Mouse (Mus musculus): ENCODE results near the gene Fancc.

Fancc gene

DNA sequence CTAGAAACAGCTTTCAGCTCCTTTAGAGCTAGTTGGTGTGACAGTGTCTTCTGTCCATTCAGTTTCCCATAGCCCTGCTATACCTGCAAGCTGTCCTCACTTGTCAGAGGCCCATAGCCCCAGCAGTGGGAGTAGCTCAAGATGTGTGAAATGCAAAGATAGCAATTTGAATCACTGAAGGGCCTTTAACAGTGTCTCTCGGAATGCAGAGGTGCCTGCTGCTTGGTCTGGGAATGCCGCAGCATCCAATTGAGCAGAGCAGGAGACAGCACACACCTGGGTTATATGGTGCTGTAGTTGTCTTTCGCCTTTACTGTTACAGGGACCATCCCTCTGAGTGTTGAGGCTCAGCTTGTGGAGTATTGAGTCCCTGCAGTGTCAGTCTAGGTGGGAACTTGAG is 203.4 kb downstream of the Fancc start:
- no peak for DNase-seq (ENCODE audit: low read depth, low spot score)

- DNase-seq (ENCODE audit: low read depth, low spot score), result no peak
These were observed 206.1 kb downstream of the Fancc start for GRCm38 (mm10) chr13:63291016-63291415.

GRCm38 (mm10) chr13:63290126-63290525 is 207.0 kb downstream of the Fancc start:
- no peak for DNase-seq (ENCODE audit: low read depth, low spot score)

DNA sequence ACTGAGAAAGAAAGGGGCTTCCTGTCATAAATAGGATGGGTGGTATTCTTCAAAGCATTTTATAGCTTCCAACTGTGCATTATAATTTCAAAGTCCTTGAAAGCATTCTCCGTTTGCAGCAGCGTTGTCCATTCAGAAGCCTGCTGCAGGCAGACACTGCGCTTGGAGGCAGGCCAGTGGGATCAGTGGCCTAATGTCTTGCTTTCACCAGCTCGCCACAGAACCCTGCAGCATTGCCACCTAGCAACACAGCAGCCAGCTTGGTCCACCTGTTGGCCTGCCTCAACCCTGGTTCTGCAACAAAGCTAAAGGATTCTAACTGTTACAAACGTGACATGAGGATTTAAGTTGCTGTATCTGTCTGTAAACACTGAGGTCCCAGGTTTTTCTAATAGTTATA is 207.4 kb downstream of the Fancc start:
- no peak for DNase-seq (ENCODE audit: low read depth, low spot score)

DNA sequence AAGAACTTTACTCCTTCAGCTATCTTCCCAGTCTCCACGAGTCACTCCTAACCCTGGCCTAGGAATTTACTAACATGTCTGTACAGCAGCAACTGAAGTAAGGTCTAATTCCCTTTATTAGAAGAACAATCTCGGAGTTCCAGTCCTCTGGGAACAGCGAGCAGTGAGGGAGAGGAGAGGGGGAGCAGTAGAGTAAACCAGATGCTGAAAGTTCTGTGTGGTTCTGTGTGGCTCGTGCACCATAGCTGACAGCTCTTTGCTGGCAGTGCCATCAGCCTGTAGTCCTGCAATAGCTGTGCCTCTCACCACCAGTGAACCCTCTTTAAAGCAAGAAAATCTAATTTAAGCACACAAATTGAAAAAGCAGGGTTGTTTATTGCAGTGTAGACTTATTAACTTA is 207.9 kb downstream of the Fancc start:
- no peak for DNase-seq (ENCODE audit: low read depth, low spot score)

DNA sequence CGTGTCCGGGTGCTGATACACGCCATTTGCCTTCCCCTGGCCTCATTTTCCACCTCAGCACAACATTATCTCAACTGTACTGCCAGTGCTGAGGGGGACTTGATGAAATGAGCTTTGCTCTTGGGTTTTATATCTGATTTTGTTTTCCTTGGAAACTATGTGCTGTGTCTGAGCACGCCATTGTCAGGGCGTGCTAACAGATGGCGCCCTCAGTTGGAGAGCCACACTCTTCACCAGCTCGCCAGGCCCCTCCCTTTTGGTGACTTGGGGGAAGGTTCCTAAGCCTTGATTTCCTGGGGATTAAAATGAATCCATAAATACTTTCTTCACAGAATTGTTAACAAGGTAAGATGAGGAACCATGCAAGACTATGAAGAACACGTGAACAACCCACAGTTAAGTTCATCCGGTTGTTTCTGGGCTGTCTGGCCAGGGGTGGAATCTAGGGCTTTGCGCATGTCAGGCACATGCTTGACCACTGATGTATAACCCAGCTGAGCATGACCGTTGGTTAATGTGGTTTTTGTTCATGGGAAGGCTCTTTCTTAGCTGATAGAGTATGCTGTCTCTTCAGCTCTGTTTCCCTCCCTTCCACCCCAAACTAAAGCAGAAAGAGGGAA is 210.5 kb downstream of the Fancc start:
- DNase-seq (ENCODE audit: low read depth, low spot score), result no peak

GRCm38 (mm10) chr13:63284748-63285147 is 212.3 kb downstream of the Fancc start:
- no peak for DNase-seq (ENCODE audit: low read depth, low spot score)

GRCm38 (mm10) chr13:63283236-63283635 is 213.8 kb downstream of the Fancc start:
- DNase-seq (ENCODE audit: low read depth, low spot score), result no peak

DNA sequence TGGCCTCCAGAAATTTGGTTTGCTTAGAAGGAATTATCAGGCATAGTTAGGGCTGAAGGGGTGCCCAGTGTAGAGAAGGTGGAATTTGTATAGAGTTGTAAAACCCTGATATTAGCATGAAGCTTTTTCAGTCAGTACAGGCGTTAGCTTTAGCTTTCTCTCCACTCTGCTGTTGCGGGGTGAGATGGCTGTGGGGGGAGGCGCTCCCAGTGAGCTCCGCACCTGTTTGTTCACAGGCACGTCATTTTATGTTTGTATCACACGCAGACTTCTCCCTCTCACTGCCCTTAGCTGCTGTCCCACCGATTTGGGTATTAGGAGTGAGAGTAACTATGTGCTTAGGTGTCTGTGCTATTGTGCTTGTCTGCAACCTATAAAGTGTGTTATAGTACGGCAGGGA is 215.9 kb downstream of the Fancc start:
- DNase-seq (ENCODE audit: low read depth, low spot score), result no peak

- no peak for DNase-seq (ENCODE audit: low read depth, low spot score)
These were observed 216.7 kb downstream of the Fancc start for GRCm38 (mm10) chr13:63280344-63280743.

DNA sequence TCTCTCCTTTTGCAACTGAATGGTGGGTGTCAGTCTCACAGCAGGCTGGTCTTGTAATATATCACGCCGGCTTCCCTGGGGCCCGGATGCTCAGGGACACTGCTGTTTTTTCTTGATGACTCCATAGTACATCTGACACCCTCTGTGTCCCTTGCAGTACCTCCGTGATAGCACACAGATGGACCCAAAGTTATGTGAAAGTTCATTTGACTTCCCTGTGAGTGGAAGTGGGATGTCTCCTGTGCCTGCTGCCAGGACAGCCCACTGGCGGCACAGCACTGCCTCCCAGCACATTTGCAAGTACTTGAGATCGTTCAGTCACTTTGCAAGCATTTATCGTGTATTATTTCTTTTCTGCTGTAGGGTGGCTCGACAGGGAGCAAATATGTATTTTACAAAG is 217.3 kb downstream of the Fancc start:
- DNase-seq (ENCODE audit: low read depth, low spot score), result no peak

DNA sequence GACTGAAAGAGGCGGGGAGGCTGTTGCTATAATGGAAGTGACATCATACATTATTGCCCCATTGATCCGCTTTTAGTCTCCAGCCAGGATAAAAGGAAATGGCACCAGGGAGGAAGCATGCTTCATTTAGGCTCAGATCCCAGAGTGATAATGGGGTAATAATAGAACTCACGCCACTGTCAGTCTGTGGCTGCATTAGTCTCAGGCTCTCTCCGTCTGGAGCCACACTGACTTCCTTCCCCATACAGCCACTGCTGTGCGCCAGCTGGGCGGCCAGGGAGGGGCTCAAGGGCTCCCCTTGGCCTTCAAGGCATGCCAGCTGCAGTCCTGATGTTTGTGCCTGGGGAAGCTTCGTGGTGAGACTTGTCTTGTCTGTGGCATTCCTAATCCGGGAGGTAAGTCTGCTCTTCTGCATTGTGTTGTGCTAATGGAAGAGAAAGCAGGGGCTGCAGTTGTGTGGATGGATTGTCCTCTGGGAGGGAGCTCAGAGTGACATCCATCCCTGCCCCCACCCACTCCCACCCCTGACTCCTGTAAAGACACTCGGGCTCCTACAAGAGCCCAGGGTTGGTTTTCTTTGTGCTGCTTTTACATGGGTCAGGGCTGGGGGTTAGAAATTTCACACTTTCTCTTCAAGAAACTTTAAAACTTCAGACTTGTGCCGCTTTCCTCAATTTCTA is 218.1 kb downstream of the Fancc start:
- no peak for DNase-seq (ENCODE audit: low read depth, low spot score)

DNA sequence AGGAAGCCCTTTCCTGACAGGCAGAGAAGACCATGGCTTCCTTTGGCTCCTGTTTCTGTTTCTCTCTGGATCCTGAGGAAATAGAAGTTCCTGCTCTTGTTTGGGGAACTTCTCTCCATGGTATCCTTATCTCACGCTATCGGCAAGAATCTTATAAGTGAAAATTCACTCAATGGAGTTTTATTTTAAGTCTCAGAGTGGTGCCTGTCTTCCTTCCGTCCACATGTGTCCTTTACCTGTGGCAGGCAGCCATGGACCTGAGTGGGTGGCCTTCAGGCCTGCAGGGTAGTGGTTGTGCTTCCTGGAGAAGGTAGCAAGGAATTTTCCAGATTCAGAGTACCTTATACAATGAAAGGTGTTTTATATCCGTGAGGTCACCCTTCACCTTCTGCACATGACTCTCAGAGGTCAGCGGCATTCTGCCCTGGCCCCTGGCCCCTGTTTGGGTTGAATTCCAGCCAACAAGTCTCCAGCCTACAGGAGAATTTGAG is 218.9 kb downstream of the Fancc start:
- no peak for DNase-seq (ENCODE audit: low read depth, low spot score)

DNA sequence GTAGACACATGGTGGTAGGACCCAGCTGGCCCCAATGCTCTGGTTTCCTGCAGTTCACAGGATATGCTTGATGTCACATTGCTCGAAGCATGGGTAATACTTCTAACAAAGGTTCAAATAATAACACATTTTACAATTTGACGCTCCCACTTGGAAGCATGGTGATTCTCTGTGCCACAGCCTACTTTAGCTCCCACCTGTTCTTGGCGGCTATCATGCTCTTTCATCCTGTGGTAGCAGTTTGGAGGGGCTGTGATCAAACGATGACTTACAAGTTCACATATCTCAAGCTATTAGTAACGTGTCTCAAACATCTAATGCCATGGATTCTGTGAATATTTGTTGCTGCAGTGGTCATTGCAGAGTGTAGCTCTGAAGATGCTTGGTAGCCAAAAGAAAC is 219.8 kb downstream of the Fancc start:
- DNase-seq (ENCODE audit: low read depth, low spot score), result no peak

- no peak for DNase-seq (ENCODE audit: low read depth, low spot score)
These were observed 220.7 kb downstream of the Fancc start for GRCm38 (mm10) chr13:63276389-63276788.

DNA sequence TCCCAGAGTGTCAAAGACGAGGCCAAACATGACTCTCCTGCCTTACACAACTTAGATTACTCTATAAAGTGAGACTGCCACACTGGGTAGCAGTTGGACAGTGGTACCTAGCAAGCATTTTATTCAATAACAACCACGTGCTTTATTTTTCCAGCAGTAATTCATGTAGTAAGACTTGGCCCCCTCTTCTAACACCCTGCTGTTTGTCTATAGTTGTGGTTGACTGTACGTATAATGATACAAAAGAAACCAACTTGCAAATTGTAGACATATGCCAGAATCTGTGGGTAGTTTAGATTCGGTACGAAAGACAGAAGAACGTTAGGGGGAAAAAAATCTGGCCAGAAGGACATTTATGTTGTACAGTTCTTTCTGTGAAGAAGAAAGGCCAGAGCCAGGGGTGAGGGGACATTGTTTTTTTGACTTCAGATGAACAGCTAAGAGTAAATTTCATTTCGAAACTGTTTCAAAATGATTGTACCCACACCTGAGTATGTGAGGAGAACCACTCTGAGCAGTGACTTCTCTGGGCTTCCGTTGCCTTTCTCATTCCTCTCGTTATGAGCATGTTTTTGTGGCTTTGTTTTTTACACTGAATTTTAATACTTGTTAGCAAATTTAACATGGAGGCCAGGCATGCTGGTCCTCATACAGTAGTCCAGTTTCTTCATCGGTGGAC is 222.5 kb downstream of the Fancc start:
- DNase-seq (ENCODE audit: low read depth, low spot score), result peak; percentile 54

- DNase-seq (ENCODE audit: low read depth, low spot score), result no peak
These were observed 223.2 kb downstream of the Fancc start for GRCm38 (mm10) chr13:63273859-63274258.

GRCm38 (mm10) chr13:63272602-63273229 is 224.4 kb downstream of the Fancc start:
- DNase-seq (ENCODE audit: low read depth, low spot score), result no peak

- no peak for DNase-seq (ENCODE audit: low read depth, low spot score)
These were observed 225.0 kb downstream of the Fancc start for GRCm38 (mm10) chr13:63272017-63272601.

- DNase-seq (ENCODE audit: low read depth, low spot score), result no peak
These were observed 226.9 kb downstream of the Fancc start for GRCm38 (mm10) chr13:63270191-63270590.

GRCm38 (mm10) chr13:63268776-63269175 is 228.3 kb downstream of the Fancc start:
- DNase-seq (ENCODE audit: low read depth, low spot score), result no peak

DNA sequence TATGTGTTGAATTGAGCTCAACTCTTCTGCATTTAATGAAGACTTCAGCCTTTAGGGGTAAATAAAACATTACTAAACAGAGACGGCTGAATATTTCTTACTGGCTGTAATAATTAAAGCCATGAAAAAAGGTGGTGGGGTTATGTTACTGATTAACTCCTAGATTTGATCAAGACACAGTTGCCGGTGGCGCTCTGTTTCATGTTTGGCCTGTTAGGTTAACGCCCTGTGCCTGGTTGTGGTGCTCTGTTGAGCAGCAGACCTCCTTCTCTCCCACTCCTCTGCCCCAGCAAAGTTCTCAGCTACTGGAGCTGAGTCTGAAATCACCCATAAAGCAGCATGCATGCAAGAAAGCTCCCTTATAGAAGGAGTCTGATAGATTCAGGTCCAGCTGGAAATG is 228.7 kb downstream of the Fancc start:
- DNase-seq (ENCODE audit: low read depth, low spot score), result no peak
